Mouse (Mus musculus) intestine, embryonic 16.5 days (tissue): ENCODE measurements at regions not wholly inside any gene's neighbourhood (a gene's known extent, or its start where the extent isn't known, plus 50 kb on each side); places are given as distances from the start of the nearest gene placed in this dataset.
A peak's percentile ranks its signal among the peaks of the same experiment; 100 is the strongest.

ENCODE experiments used
- ATAC-seq: fragments of 200-750 bp; cut with Nextera tagmentation; 2 replicates; pipeline ENCODE4 v1.8.0; 2017; ENCODE audit warnings: moderate TSS enrichment, moderate library complexity
- H3K27ac ChIP-seq: fragments of 300-500 bp; sonication (generic); 2 replicates; pipeline ENCODE4 v1.5.1; 2014; ENCODE audit warnings: mild to moderate bottlenecking, low read length
- H3K27me3 ChIP-seq: fragments of 300-500 bp; sonication (generic); replicated peaks from 2 replicates; pipeline ENCODE4 v1.6.1; 2014; ENCODE audit warnings: low read length, control low read depth, mixed read lengths; ENCODE audit not compliant: control insufficient read depth, insufficient read depth
- H3K36me3 ChIP-seq: fragments of 300-500 bp; sonication (generic); 2 replicates; pipeline ENCODE4 v1.6.1; 2014; ENCODE audit warnings: low read length, control low read depth; ENCODE audit not compliant: control insufficient read depth, insufficient read depth
- H3K4me1 ChIP-seq: fragments of 300-500 bp; sonication (generic); 2 replicates; pipeline ENCODE4 v1.6.1; 2014; ENCODE audit warnings: low read length, control low read depth, mixed read lengths; ENCODE audit not compliant: control insufficient read depth, insufficient read depth
- H3K4me2 ChIP-seq: fragments of 300-500 bp; sonication (generic); 2 replicates; pipeline ENCODE4 v1.6.1; 2014; ENCODE audit warnings: low read depth, low read length, control low read depth
- H3K4me3 ChIP-seq: fragments of 300-500 bp; sonication (generic); 2 replicates; pipeline ENCODE4 v1.5.1; 2014; ENCODE audit warnings: mild to moderate bottlenecking, low read length
- H3K9ac ChIP-seq: fragments of 300-500 bp; sonication (generic); 2 replicates; pipeline ENCODE4 v1.6.1; 2014; ENCODE audit warnings: low read depth, low read length
- H3K9me3 ChIP-seq: fragments of 300-500 bp; sonication (generic); 2 replicates; pipeline ENCODE4 v1.6.1; 2016; ENCODE audit warnings: low read length, control low read depth; ENCODE audit not compliant: control insufficient read depth
- WGBS: fragments of 180-500 bp; shearing (Covaris S2); extraction: QIAGEN DNeasy Blood & Tissue Kit; methylation state at CpG from one replicate; pipeline ENCODE4 v1.1.7; 2014; 5-methylcytosine and 5-hydroxymethylcytosine counted together

GRCm38 (mm10) chr13:97825801-97826576, 65.6 kb upstream of the Gm10260 start:
- Histone ChIP-seq H3K9ac (0 out of 2 replicates have a peak overlapping the region, but pooled peaks have one; percentile 27), H3K4me2 (peak overlapping the region; percentile 30), H3K4me3 (no peak overlapping the region), H3K27me3 (no peaks in the 10 kb centered on the region), H3K27ac (no peak overlapping the region), H3K4me1 (peaks cover 17% of the 10 kb centered on the region), H3K9me3 (no peaks in the 10 kb centered on the region), H3K36me3 (no peaks in the 10 kb centered on the region)
- ATAC-seq, result peak; percentile 68
- WGBS, result 45% methylated on average over 22 of the region's 22 CpGs

GRCm38 (mm10) chr13:97825361-97825760, 64.9 kb upstream of the Gm10260 start:
- Histone ChIP-seq H3K9ac (no peak overlapping the region), H3K36me3 (no peaks in the 10 kb centered on the region), H3K27ac (no peak overlapping the region), H3K9me3 (no peaks in the 10 kb centered on the region), H3K27me3 (no peaks in the 10 kb centered on the region), H3K4me1 (peaks cover 17% of the 10 kb centered on the region), H3K4me3 (no peak overlapping the region), H3K4me2 (no peak overlapping the region)
- WGBS, result 67% methylated on average over 3 of the region's 3 CpGs
- peak; percentile 40; the same call in 1 of the 2 replicates for ATAC-seq

GRCm38 (mm10) chr13:97824071-97824716, 63.8 kb upstream of the Gm10260 start:
- no peak overlapping the region for H3K27ac ChIP-seq
- H3K36me3 ChIP-seq, result no peaks in the 10 kb centered on the region
- H3K27me3 ChIP-seq, result no peaks in the 10 kb centered on the region
- H3K4me2 ChIP-seq, result peak overlapping the region; percentile 40
- peaks cover 17% of the 10 kb centered on the region for H3K4me1 ChIP-seq
- WGBS, result 37% methylated on average over 20 of the region's 20 CpGs
- no peak; the same call in 1 of the 2 replicates for ATAC-seq
- no peak overlapping the region for H3K9ac ChIP-seq
- H3K4me3 ChIP-seq, result peak overlapping the region; percentile 23; the same call in 1 of the 2 replicates
- H3K9me3 ChIP-seq, result no peaks in the 10 kb centered on the region

GRCm38 (mm10) chr13:97821630-97822029, 61.2 kb upstream of the Gm10260 start:
- Histone ChIP-seq H3K4me1 (peaks cover 17% of the 10 kb centered on the region), H3K4me2 (no peak overlapping the region), H3K27me3 (no peaks in the 10 kb centered on the region), H3K36me3 (no peaks in the 10 kb centered on the region), H3K4me3 (no peak overlapping the region), H3K9me3 (no peaks in the 10 kb centered on the region), H3K9ac (no peak overlapping the region), H3K27ac (no peak overlapping the region)
- ATAC-seq, result no peak
- WGBS, result 36% methylated on average over 2 of the region's 2 CpGs

GRCm38 (mm10) chr13:97821011-97821410, 60.6 kb upstream of the Gm10260 start:
- H3K9me3 ChIP-seq, result no peaks in the 10 kb centered on the region
- ATAC-seq, result no peak
- no peaks in the 10 kb centered on the region for H3K27me3 ChIP-seq
- 79% methylated on average over 3 of the region's 3 CpGs for WGBS
- peaks cover 13% of the 10 kb centered on the region for H3K4me1 ChIP-seq
- no peak overlapping the region for H3K4me2 ChIP-seq
- H3K27ac ChIP-seq, result no peak overlapping the region
- no peak overlapping the region for H3K9ac ChIP-seq
- H3K36me3 ChIP-seq, result no peaks in the 10 kb centered on the region
- H3K4me3 ChIP-seq, result no peak overlapping the region

GRCm38 (mm10) chr13:97820401-97820800, 60.0 kb upstream of the Gm10260 start:
- Histone ChIP-seq H3K27me3 (no peaks in the 10 kb centered on the region), H3K4me1 (peaks cover 7% of the 10 kb centered on the region), H3K4me3 (no peak overlapping the region), H3K27ac (no peak overlapping the region), H3K36me3 (no peaks in the 10 kb centered on the region), H3K9ac (no peak overlapping the region), H3K4me2 (no peak overlapping the region), H3K9me3 (no peaks in the 10 kb centered on the region)
- ATAC-seq, result no peak
- WGBS, result 93% methylated on average over 8 of the region's 8 CpGs

GRCm38 (mm10) chr13:97819036-97819435, 58.6 kb upstream of the Gm10260 start:
- no peak for ATAC-seq
- Histone ChIP-seq H3K4me3 (no peak overlapping the region), H3K27ac (no peak overlapping the region), H3K27me3 (no peaks in the 10 kb centered on the region), H3K4me1 (peaks cover 4% of the 10 kb centered on the region; the same call in 1 of the 2 replicates), H3K4me2 (no peak overlapping the region), H3K9me3 (no peaks in the 10 kb centered on the region), H3K36me3 (no peaks in the 10 kb centered on the region), H3K9ac (no peak overlapping the region)
- WGBS, result 85% methylated on average over 9 of the region's 9 CpGs

- Histone ChIP-seq H3K4me3 (no peak overlapping the region), H3K4me1 (peaks cover 2% of the 10 kb centered on the region; the same call in 1 of the 2 replicates), H3K9ac (no peak overlapping the region), H3K9me3 (no peaks in the 10 kb centered on the region), H3K27ac (no peak overlapping the region), H3K4me2 (no peak overlapping the region), H3K27me3 (no peaks in the 10 kb centered on the region), H3K36me3 (no peaks in the 10 kb centered on the region)
- 81% methylated on average over 3 of the region's 3 CpGs for WGBS
- ATAC-seq, result no peak
Measured at GRCm38 (mm10) chr13:97816923-97817322, 56.5 kb upstream of the Gm10260 start.
